Mouse (Mus musculus): ENCODE results near the gene Mis12.

GRCm38 (mm10) chr11:71008321-71008720 lies 11.1 kb upstream of the Mis12 start:
- no peak for TF ChIP-seq CTCF (IDR thresholded peaks at IDR 0.05; ENCODE audit: control insufficient read depth, insufficient read depth, insufficient read length)
- no peak for TF ChIP-seq MAX (IDR thresholded peaks at IDR 0.05)
- TF ChIP-seq MYOD1 (IDR thresholded peaks at IDR 0.05; ENCODE audit: control insufficient read depth, insufficient read length, low read depth), result no peak
- TF ChIP-seq MYOG (IDR thresholded peaks at IDR 0.05; ENCODE audit: control insufficient read depth, extremely low read depth, insufficient read length), result no peak

Data from C2C12 (cell line).